Mouse (Mus musculus) adrenal gland, postnatal 10 days (tissue): ENCODE data around the gene Gm3500. TPM values are rescaled to one million over a fixed set of nuclear protein-coding genes. Genes with fewer than 3 reads are reported as not detected.
"Not testable (repeated sequence)": the region's sequence is repeated elsewhere in the genome, so short reads cannot be mapped to it uniquely, and the experiment has no call there.

Experiments used
- DNase-seq: peaks from one replicate; pipeline ENCODE4 v3.0.0; 2021; ENCODE audit warnings: mixed read lengths
- long read RNA-seq, 2 experiments: library from polyadenylated mRNA; stranded (forward); transcript quantifications; one replicate each; pipeline ENCODE4 v2.0.0; 2021
- total RNA-seq, 2 experiments: library from RNA; stranded (reverse); gene quantifications; 2 replicates each; pipeline ENCODE4 v1.2.3; 2021

Gm3500 gene
- total RNA-seq: under 1 TPM in 1 of 2 experiments, not detected in 1; 0.33 TPM
- long read RNA-seq, experiment 1: 0 reads
- long read RNA-seq, experiment 2: 0 reads

DNA sequence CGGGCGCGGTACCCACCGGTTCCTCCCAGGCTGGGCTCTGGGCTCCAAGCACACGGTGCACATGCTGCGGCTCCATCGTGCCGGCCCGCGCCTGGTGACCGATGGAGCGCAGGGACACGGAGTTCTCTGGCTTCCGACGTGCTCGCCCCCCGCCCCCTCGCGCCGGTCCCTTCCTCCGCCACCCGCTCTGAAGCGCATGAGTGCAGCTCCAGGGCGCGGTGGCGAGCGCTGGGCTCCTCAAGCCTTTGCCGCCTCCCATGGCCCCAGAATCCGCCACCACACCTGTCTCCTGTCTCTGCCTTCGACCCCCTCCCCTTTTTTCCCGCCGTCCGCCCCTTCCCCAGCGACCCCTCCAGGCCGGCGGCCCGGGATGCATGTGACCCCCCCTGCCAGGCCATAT, at the start of gene Gm3500:
TSS of gene Gm3500 (minus strand) at position 101 of the 400 bp plus-strand sequence.
- not testable (repeated sequence) for DNase-seq

DNA sequence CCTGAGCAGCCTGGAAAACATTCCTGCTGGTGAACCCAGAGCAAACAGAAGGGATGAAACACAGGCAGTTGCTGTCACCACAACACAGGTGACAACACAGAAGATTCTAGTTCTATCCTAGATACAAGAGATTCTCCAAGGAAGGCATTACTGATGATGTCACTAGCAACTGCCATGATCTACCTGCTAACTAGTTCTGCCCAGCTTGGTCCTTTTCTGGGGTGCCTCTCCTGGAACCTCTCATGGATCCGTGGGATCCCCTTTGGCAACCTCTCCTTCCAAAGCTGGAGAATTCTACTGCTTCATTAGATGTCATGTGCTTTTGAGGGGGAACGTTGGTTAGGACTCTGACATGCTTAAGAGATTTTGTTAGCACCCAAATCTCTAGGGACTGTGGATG, 54.0 kb downstream of the Gm3500 start, which contains the start of gene Gm3542:
TSS of gene Gm3542 (minus strand) at position 101 of the 400 bp plus-strand sequence.
- not testable (repeated sequence) for DNase-seq

Other genes with a start within 250 kb of the Gm3500 start
- gene Gm3317, start 224.5 kb downstream of the Gm3500 start, total RNA-seq: not detected
- not detected for gene Gm8271, start 203.3 kb downstream of the Gm3500 start, total RNA-seq
- gene Gm3526, start 128.5 kb downstream of the Gm3500 start, total RNA-seq: not detected
- not detected for gene Gm3542, start 54.1 kb downstream of the Gm3500 start, total RNA-seq
- gene Gm3194, start 66.4 kb upstream of the Gm3500 start, total RNA-seq: 1 to 10 TPM; 1.5 to 1.6 TPM
- not detected for gene Gm8246, start 88.8 kb upstream of the Gm3500 start, total RNA-seq
- gene Gm3187, start 95.2 kb upstream of the Gm3500 start, total RNA-seq: not detected
- gene Gm3488, start 112.6 kb upstream of the Gm3500 start, total RNA-seq: under 1 TPM in 1 of 2 experiments, not detected in 1; 0.64 TPM
- not detected for gene Gm3532, start 149.4 kb upstream of the Gm3500 start, total RNA-seq
- not detected for gene Gm8265, start 244.0 kb upstream of the Gm3500 start, total RNA-seq